ENCODE assay signal across 9 mouse cellular contexts in the genomic region with DNA sequence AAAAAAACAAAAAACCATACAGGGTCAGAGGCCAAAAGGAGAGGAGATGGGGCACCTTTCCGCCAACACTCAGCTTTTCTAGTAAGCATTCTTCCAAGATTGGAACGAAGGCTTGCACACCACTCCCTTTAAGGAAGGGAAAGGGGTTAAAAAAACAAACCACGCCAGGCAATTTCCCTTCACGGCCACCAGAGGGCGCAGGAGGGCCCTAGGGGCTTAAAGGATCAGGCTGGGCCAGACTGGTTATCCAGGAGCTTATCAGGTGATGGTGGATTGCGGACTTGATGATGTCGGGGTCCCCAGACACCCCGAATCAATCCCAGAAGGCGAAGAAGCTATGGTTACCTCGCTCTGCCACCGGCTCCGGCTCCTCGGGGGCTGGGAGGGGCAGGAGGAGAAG. TPM values are rescaled to one million over a fixed set of nuclear protein-coding genes. Genes with fewer than 3 reads are reported as not detected.
DNase-seq lines count a peak whose midpoint lies in the region; ATAC-seq lines count a peak whose summit lies in the region.
"Had no signal": no experiment of that assay in that cellular context is flagged by ENCODE, and none has a peak within 500 bp of the region (broad histone marks: within the 10 kb centered on the region; RNA-seq: fewer than 3 reads in every experiment).

No protein-coding gene starts in this region.

- peak overlapping the region; percentile 37 for H3K4me3 ChIP-seq in heart, embryonic 10.5 days
- H3K4me3 ChIP-seq: neural tube, embryonic 12.5 days had no signal

- H3K36me3 ChIP-seq in heart, embryonic 10.5 days, result peaks cover 9% of the 10 kb centered on the region
- H3K36me3 ChIP-seq: neural tube, embryonic 12.5 days had no signal

- 21% methylated on average over 13 of the region's 13 CpGs for WGBS in heart, embryonic 10.5 days

- H3K27me3 ChIP-seq in heart, embryonic 10.5 days (ENCODE audit: insufficient read depth, poor library complexity, severe bottlenecking), result no peaks in the 10 kb centered on the region
- H3K27me3 ChIP-seq: neural tube, embryonic 12.5 days had no signal

- intact Hi-C loops in heart, postnatal 25 days (cut with DNase I), result no loop called here

- ATAC-seq in common myeloid progenitor, adult 5-6 weeks (replicated peaks; ENCODE audit: low read depth, poor library complexity, severe bottlenecking), result peak; percentile 38
- ATAC-seq in megakaryocyte, adult 5-6 weeks (ENCODE audit: poor library complexity, severe bottlenecking), result peak; percentile 70; the same call in 1 of the 2 replicates

- no peak for DNase-seq in heart, embryonic 10.5 days (ENCODE audit: low spot score)
- no peak for DNase-seq in heart, postnatal 25 days (ENCODE audit: low spot score)
- DNase-seq in CD8-positive naive resting alpha-beta T cell, adult 2 months (ENCODE audit: low read depth in 2 of 2, low spot score in 2 of 2), result peak; percentile 34 to 42
- peak; percentile 84 for DNase-seq in induced T-regulatory cell, adult 2 months (ENCODE audit: low read depth)
- peak; percentile 25 for DNase-seq in yolk sac, embryonic 10.5 days (ENCODE audit: low spot score)
- DNase-seq in urinary bladder, postnatal 10 days (ENCODE audit: low spot score), result no peak

- peaks cover 82% of the 10 kb centered on the region for H3K4me1 ChIP-seq in heart, embryonic 10.5 days

- peak overlapping the region; percentile 87; the same call in 1 of the 2 replicates for H3K27ac ChIP-seq in heart, embryonic 10.5 days
- H3K27ac ChIP-seq: neural tube, embryonic 12.5 days had no signal

- no peaks in the 10 kb centered on the region for H3K9me3 ChIP-seq in heart, embryonic 10.5 days
- H3K9me3 ChIP-seq: neural tube, embryonic 12.5 days had no signal

RNA-seq across cellular contexts. Expression of a gene that starts 2.9 kb away (rescaled TPM):
- 97.0 and 167 TPM in 2 replicates for polyA plus RNA-seq in heart, embryonic 10.5 days (2016; fragmentation: Nextera tagmentation; extraction: Ambion mirVana)
- total RNA-seq in heart, postnatal 25 days (2021), result 10 to 100 TPM; 26.1 to 30.7 TPM
- 6.1 and 6.6 TPM in 2 replicates for total RNA-seq in common myeloid progenitor, adult 5-6 weeks (2017)
- 2.6 and 5.8 TPM in 2 replicates for total RNA-seq in megakaryocyte, adult 5-6 weeks (2015)
- 8.6 and 13.4 TPM in 2 replicates for total RNA-seq in megakaryocyte, adult 5-6 weeks (2017)

RNA-seq across cellular contexts. Expression of a gene that starts 10.8 kb away (rescaled TPM):
- 960 and 1,463 TPM in 2 replicates for polyA plus RNA-seq in heart, embryonic 10.5 days (2016; fragmentation: Nextera tagmentation; extraction: Ambion mirVana)
- total RNA-seq in heart, postnatal 25 days (2021), result over 10,000 TPM in 1 of 2 experiments, 1,000 to 10,000 TPM in 1; 9,719 to 10,316 TPM
- total RNA-seq in common myeloid progenitor, adult 5-6 weeks (2017), result 0.87 and 1.9 TPM in 2 replicates
- total RNA-seq in megakaryocyte, adult 5-6 weeks (2015), result 5.1 and 8.8 TPM in 2 replicates
- total RNA-seq in megakaryocyte, adult 5-6 weeks (2017), result 1.7 TPM in 1 of 2 replicates, not detected in the other

RNA-seq across cellular contexts. Expression of a gene that starts 11.8 kb away (rescaled TPM):
- polyA plus RNA-seq in heart, embryonic 10.5 days (2016; fragmentation: Nextera tagmentation; extraction: Ambion mirVana), result 30.9 and 46.0 TPM in 2 replicates
- total RNA-seq in heart, postnatal 25 days (2021), result 10 to 100 TPM; 54.7 to 61.2 TPM
- total RNA-seq in common myeloid progenitor, adult 5-6 weeks (2017), result 90.2 and 117 TPM in 2 replicates
- total RNA-seq in megakaryocyte, adult 5-6 weeks (2015), result 106 and 134 TPM in 2 replicates
- total RNA-seq in megakaryocyte, adult 5-6 weeks (2017), result 146 and 169 TPM in 2 replicates

RNA-seq across cellular contexts. Expression of a gene that starts 19.0 kb away (rescaled TPM):
- polyA plus RNA-seq in heart, embryonic 10.5 days (2016; fragmentation: Nextera tagmentation; extraction: Ambion mirVana), result 0.63 and 0.65 TPM in 2 replicates
- 1 to 10 TPM; 2.6 to 3.2 TPM for total RNA-seq in heart, postnatal 25 days (2021)
- 1.6 TPM in 1 of 2 replicates, not detected in the other for total RNA-seq in common myeloid progenitor, adult 5-6 weeks (2017)
- total RNA-seq in megakaryocyte, adult 5-6 weeks (2015), result 1.3 TPM in 2 replicates
- 1.0 TPM in 2 replicates for total RNA-seq in megakaryocyte, adult 5-6 weeks (2017)

RNA-seq across cellular contexts. Expression of a gene that starts 34.1 kb away (rescaled TPM):
- polyA plus RNA-seq in heart, embryonic 10.5 days (2016; fragmentation: Nextera tagmentation; extraction: Ambion mirVana), result 1.0 and 2.8 TPM in 2 replicates
- 1 to 10 TPM in 1 of 2 experiments, under 1 TPM in 1; 0.94 to 1.1 TPM for total RNA-seq in heart, postnatal 25 days (2021)
- not detected in 2 replicates for total RNA-seq in common myeloid progenitor, adult 5-6 weeks (2017)
- total RNA-seq in megakaryocyte, adult 5-6 weeks (2015), result not detected in 2 replicates
- total RNA-seq in megakaryocyte, adult 5-6 weeks (2017), result not detected in 2 replicates

Comparison
In these comparisons a context has a peak if more than half of its experiments do, and no peak if none do; other contexts are left out.
1. DNase-seq: peak in CD8-positive naive resting alpha-beta T cell, adult 2 months (2 of 2), induced T-regulatory cell, adult 2 months (single experiment) and yolk sac, embryonic 10.5 days (single experiment); none in heart, embryonic 10.5 days (single experiment), heart, postnatal 25 days (single experiment) and urinary bladder, postnatal 10 days (single experiment).
2. RNA of a gene that starts 10.8 kb away (total RNA-seq): 9,719 to 10,316 TPM in heart, postnatal 25 days; 1.7 to 8.8 TPM in megakaryocyte, adult 5-6 weeks and 0.87 to 1.9 TPM in common myeloid progenitor, adult 5-6 weeks; every median in the first group is over 100 times any median in the second.